Mouse (Mus musculus) hindlimb bud, embryonic 11.5 days (tissue): ENCODE data around the gene Mbd3l2.
"Not testable (repeated sequence)": the region's sequence is repeated elsewhere in the genome, so short reads cannot be mapped to it uniquely, and the experiment has no call there.

Experiments
- DNase-seq: peaks from one replicate; pipeline ENCODE4 v3.0.0-alpha.2; 2012; ENCODE audit warnings: low read depth, low spot score; ENCODE audit errors: extremely low spot score

Mbd3l2 gene

GRCm38 (mm10) chr9:18430354-18430753 lies at the start of gene Mbd3l2:
Gene Mbd3l2 (plus strand): TSS chr9:18430654.
- DNase-seq = no peak

- DNase-seq = no peak
Observed at GRCm38 (mm10) chr9:18385782-18386181, 44.7 kb upstream of the Mbd3l2 start.

- DNase-seq = no peak
Observed at GRCm38 (mm10) chr9:18399629-18400028, 30.8 kb upstream of the Mbd3l2 start.

GRCm38 (mm10) chr9:18402895-18403294 lies 27.6 kb upstream of the Mbd3l2 start, which contains the start of gene Naalad2:
Gene Naalad2 (minus strand): TSS chr9:18402995.
- DNase-seq = not testable (repeated sequence)

GRCm38 (mm10) chr9:18404118-18404517 lies 26.3 kb upstream of the Mbd3l2 start, which contains the start of gene Ubtfl1:
Gene Ubtfl1 (plus strand): TSS chr9:18404418.
- DNase-seq = no peak

GRCm38 (mm10) chr9:18412371-18412770 lies 18.1 kb upstream of the Mbd3l2 start:
- DNase-seq = not testable (repeated sequence)

GRCm38 (mm10) chr9:18431687-18432086 lies 1.2 kb downstream of the Mbd3l2 start:
- DNase-seq = no peak

GRCm38 (mm10) chr9:18456520-18456919 lies 26.1 kb downstream of the Mbd3l2 start:
- no peak for DNase-seq

GRCm38 (mm10) chr9:18467350-18467749 lies 36.9 kb downstream of the Mbd3l2 start:
- no peak for DNase-seq

- no peak for DNase-seq
Observed at GRCm38 (mm10) chr9:18468005-18468404, 37.6 kb downstream of the Mbd3l2 start.

- peak; percentile 39 for DNase-seq
Observed at GRCm38 (mm10) chr9:18473324-18474128, 43.1 kb downstream of the Mbd3l2 start.

GRCm38 (mm10) chr9:18478168-18478567 lies 47.7 kb downstream of the Mbd3l2 start, which contains the start of the genes Zfp558 and Mbd3l1:
Gene Zfp558 (minus strand): TSS chr9:18478268.
Gene Mbd3l1 (plus strand): TSS chr9:18478359.
- DNase-seq = no peak
